Mouse (Mus musculus) T-helper 1 cell (primary cell): ENCODE data around the gene Olfr1317.

Source experiments
- in situ Hi-C: fragments of 300-600 bp; cut with MboI, MseI; formaldehyde crosslinking; loops from one replicate; pipeline ENCODE4 v1.15.1; 2025; ENCODE audit warnings: high pct_unique_total_duplicates

The Olfr1317 gene

GRCm38 (mm10) chr2:112140029-112140428, at the start of gene Olfr1317:
TSS of gene Olfr1317 (plus strand) at chr2:112140329.
- in situ Hi-C loops = no loop called here

GRCm38 (mm10) chr2:112096681-112097080, 43.4 kb upstream of the Olfr1317 start, which contains the start of gene Olfr1314:
TSS of gene Olfr1314 (minus strand) at chr2:112096781.
- in situ Hi-C loops = no loop called here

- in situ Hi-C loops = no loop called here
These were observed 24.8 kb upstream of the Olfr1317 start, which contains the start of gene Olfr1315-ps1 for GRCm38 (mm10) chr2:112115340-112115739. TSS of gene Olfr1315-ps1 (minus strand) at chr2:112115440.

GRCm38 (mm10) chr2:112134877-112135276, 5.3 kb upstream of the Olfr1317 start, which contains the start of gene Olfr1316:
TSS of gene Olfr1316 (minus strand) at chr2:112134977.
- in situ Hi-C loops = no loop called here

GRCm38 (mm10) chr2:112153898-112154297, 13.8 kb downstream of the Olfr1317 start, which contains the start of gene Olfr1318:
TSS of gene Olfr1318 (plus strand) at chr2:112154198.
- in situ Hi-C loops = no loop called here
